Mouse (Mus musculus): Measurements from ENCODE around the gene Mettl21c. TPM values are rescaled to one million over a fixed set of nuclear protein-coding genes. Genes with fewer than 3 reads are reported as not detected.

The Mettl21c gene
- 4.0 TPM for polyA plus RNA-seq (2014; fragmentation: Illumina TruSeq; extraction: RNeasy Lipid Tissue Mini Kit (QIAGEN cat#74804))

DNA sequence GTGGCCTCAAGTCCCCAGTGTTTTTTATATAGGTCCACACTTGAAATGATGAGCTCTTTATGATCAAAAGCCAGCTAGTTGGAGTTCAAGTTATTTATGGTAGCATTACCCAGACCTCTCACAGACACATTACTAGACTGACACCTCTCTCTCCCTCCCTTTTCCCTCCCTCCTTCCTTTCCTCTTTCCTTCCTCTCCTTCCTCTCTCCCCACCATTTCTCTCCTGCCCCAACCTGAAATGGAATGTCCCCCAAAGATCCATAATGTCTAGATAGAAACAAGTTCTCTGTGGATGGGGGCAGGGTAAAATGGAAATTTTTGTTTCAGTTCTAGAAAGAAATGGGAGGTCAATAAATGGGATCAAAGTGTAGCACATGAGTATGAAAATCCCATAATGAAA, at the start of gene Mettl21c:
TSS of gene Mettl21c (minus strand) at position 101 of the 400 bp plus-strand sequence.

DNA sequence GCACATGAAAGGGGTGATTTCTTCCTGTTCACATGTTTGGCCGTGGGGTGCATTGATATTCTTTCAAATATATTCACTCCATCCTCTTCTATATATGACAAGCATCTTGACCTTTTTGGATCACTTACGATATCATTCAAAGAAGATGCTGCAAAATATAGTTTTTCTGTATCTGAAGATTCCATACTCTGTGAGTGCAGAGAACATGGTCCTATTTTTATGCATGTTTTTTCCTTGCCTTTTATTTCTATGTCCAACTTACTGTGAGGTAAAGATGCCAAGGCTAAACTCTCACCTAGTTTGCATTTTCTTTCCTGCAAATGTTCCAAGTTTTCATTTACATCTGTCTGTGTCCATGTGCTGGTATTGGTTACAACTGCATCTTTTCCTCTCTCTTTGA, 42.0 kb upstream of the Mettl21c start, which contains the start of gene Gm8251:
TSS of gene Gm8251 (minus strand) at position 101 of the 400 bp plus-strand sequence.

Other genes starting within 250 kb of the Mettl21c start
- gene Uxs1, start 192.2 kb downstream of the Mettl21c start, polyA plus RNA-seq (2014; fragmentation: Illumina TruSeq; extraction: RNeasy Lipid Tissue Mini Kit (QIAGEN cat#74804)), result 135 TPM
- 181 TPM for gene Tpp2, start 86.4 kb downstream of the Mettl21c start, polyA plus RNA-seq (2014; fragmentation: Illumina TruSeq; extraction: RNeasy Lipid Tissue Mini Kit (QIAGEN cat#74804))
- gene Gm8251, start 41.9 kb upstream of the Mettl21c start, polyA plus RNA-seq (2014; fragmentation: Illumina TruSeq; extraction: RNeasy Lipid Tissue Mini Kit (QIAGEN cat#74804)), result 0.11 TPM
- gene Tex30, start 82.4 kb upstream of the Mettl21c start, polyA plus RNA-seq (2014; fragmentation: Illumina TruSeq; extraction: RNeasy Lipid Tissue Mini Kit (QIAGEN cat#74804)), result 123 TPM
- gene Kdelc1, start 98.8 kb upstream of the Mettl21c start, polyA plus RNA-seq (2014; fragmentation: Illumina TruSeq; extraction: RNeasy Lipid Tissue Mini Kit (QIAGEN cat#74804)), result 63.9 TPM
- gene Bivm, start 98.9 kb upstream of the Mettl21c start, polyA plus RNA-seq (2014; fragmentation: Illumina TruSeq; extraction: RNeasy Lipid Tissue Mini Kit (QIAGEN cat#74804)), result 75.6 TPM
- 37.3 TPM for gene Ercc5, start 127.7 kb upstream of the Mettl21c start, polyA plus RNA-seq (2014; fragmentation: Illumina TruSeq; extraction: RNeasy Lipid Tissue Mini Kit (QIAGEN cat#74804))
- gene Mettl21e, start 198.9 kb upstream of the Mettl21c start, polyA plus RNA-seq (2014; fragmentation: Illumina TruSeq; extraction: RNeasy Lipid Tissue Mini Kit (QIAGEN cat#74804)), result not detected

Data from ovary, adult 10 weeks (tissue).